Comparison of ENCODE assay signal across 7 mouse cellular contexts in the genomic region with DNA sequence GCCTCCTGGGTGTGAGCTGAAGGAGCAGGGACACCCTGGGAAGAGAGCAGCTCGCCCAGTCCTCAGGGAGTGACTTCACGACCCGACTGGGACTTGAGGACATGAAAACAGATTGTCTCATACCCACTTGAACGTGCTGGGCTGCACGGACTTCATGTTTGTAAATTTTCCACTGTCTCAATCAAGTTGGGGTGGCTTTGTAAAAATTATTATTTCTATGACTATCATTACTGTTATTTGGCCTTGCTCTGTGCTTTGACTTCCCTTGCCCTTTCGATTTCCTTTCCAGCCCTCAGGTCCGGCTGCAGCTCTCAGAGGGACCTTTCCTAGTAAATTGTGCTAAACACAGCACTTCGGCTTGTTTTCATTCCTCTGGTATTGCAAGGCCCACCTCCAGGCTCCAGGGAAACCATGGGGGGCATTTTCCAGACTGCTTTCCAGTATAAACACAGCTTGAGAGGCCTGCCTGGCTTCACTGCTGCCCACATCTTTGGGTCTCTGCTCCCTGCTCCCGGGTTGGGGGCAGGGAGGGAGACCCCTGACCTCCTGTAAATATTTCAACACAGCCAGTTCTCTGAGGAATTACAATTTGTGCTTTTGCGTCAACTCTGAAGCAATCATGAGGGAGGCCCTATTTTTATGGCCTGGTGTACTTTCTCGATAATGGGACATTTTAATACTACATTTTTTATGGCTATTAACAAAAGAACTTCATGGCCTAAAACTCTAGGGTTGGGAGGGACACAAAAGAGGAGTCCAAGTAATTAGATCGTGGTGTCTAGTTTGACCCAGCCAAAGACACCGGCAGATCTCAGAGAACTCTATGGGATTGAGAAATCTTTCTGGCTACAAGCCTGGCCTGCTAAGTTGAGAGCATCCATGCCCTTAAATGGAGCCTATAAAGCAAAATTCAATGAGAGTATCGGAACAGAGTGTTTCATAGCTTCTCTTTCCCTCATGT.
A peak's percentile ranks its signal among the peaks of the same experiment; 100 is the strongest.
DNase-seq lines count a peak whose midpoint lies in the region; ATAC-seq lines count a peak whose summit lies in the region.

No protein-coding gene starts in this region.

- no peaks in the 10 kb centered on the region for H3K36me3 ChIP-seq in limb, embryonic 15.5 days
- H3K36me3 ChIP-seq in stomach, embryonic 15.5 days, result no peaks in the 10 kb centered on the region

- H3K9me3 ChIP-seq in limb, embryonic 15.5 days, result no peaks in the 10 kb centered on the region
- H3K9me3 ChIP-seq in stomach, embryonic 15.5 days, result no peaks in the 10 kb centered on the region

- no peak overlapping the region for H3K4me2 ChIP-seq in limb, embryonic 15.5 days
- H3K4me2 ChIP-seq in stomach, embryonic 15.5 days, result no peak overlapping the region

- no peak overlapping the region for H3K9ac ChIP-seq in limb, embryonic 15.5 days
- no peak overlapping the region for H3K9ac ChIP-seq in stomach, embryonic 15.5 days

- 35% methylated on average over 14 of the region's 14 CpGs for WGBS in limb, embryonic 15.5 days
- WGBS in stomach, embryonic 15.5 days, result 46% methylated on average over 14 of the region's 14 CpGs

- H3K27ac ChIP-seq in limb, embryonic 15.5 days, result peak overlapping the region; percentile 73
- peak overlapping the region; percentile 57; the same call in 1 of the 2 replicates for H3K27ac ChIP-seq in stomach, embryonic 15.5 days

- no peak for ATAC-seq in limb, embryonic 15.5 days (ENCODE audit: insufficient number of reproducible peaks, low FRiP score, low TSS enrichment, low read depth)
- no peak for ATAC-seq in stomach, embryonic 15.5 days (ENCODE audit: insufficient read depth, low FRiP score, low read depth)

- H3K4me3 ChIP-seq in limb, embryonic 15.5 days, result no peak overlapping the region
- no peak overlapping the region for H3K4me3 ChIP-seq in stomach, embryonic 15.5 days (replicated peaks)

- intact Hi-C loops in heart, postnatal 25 days (cut with DNase I), result loop anchor here (5.0 kb wide), 1 partner anchor 92 kb away; no protein-coding TSS in a partner anchor

- DNase-seq in adipocyte (ENCODE audit: low spot score), result peak; percentile 94
- DNase-seq in embryo, embryonic 11.5 days (ENCODE audit: low read depth, low spot score), result peak; percentile 32
- peak; percentile 61 for DNase-seq in heart, postnatal 25 days (ENCODE audit: low spot score)
- DNase-seq in thymus, postnatal 25 days, result no peak
- DNase-seq in retina, postnatal 1 day, result no peak

- H3K27me3 ChIP-seq in limb, embryonic 15.5 days, result no peaks in the 10 kb centered on the region
- H3K27me3 ChIP-seq in stomach, embryonic 15.5 days (replicated peaks), result no peaks in the 10 kb centered on the region

- peaks cover 13% of the 10 kb centered on the region; the same call in 1 of the 2 replicates for H3K4me1 ChIP-seq in limb, embryonic 15.5 days
- peaks cover 7% of the 10 kb centered on the region; the same call in 1 of the 2 replicates for H3K4me1 ChIP-seq in stomach, embryonic 15.5 days

Comparison
In these comparisons a context has a peak if more than half of its experiments do, and no peak if none do; other contexts are left out.
1. DNase-seq: peak in adipocyte (single experiment), embryo, embryonic 11.5 days (single experiment) and heart, postnatal 25 days (single experiment); none in thymus, postnatal 25 days (single experiment) and retina, postnatal 1 day (single experiment).